Mouse (Mus musculus): ENCODE data around the gene Celsr3. TPM values are rescaled to one million over a fixed set of nuclear protein-coding genes. Genes with fewer than 3 reads are reported as not detected.

The Celsr3 gene
- total RNA-seq, 4 experiments from 2014 or later: 0.05 TPM; not detected in 3

GRCm38 (mm10) chr9:108806831-108807230, 19.3 kb upstream of the Celsr3 start:
- DNase-seq (ENCODE audit: low spot score in 2 of 2): peak; percentile 51 to 72

DNA sequence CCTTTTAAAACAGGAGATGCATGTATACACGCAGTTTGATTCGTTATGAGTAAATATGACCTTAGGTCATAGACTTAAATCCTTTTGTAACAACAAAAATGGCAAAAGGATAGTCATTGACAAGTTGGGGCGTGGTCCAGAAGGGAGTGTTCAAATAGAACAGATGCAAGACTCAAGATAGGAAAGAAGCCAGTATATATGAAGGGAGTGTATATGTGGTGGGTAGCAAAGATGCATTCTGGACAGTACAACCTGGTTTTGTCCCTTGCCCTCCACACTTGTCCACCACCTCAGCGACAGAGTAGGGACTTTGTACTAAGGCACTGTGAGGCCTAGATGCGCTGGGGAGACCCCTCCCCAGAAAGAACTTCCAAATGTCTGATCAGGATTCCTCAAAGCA, 18.4 kb upstream of the Celsr3 start:
- no peak for DNase-seq (ENCODE audit: low spot score in 2 of 2)

GRCm38 (mm10) chr9:108808163-108808665, 17.9 kb upstream of the Celsr3 start, which contains the start of gene Nckipsd:
Nckipsd (plus strand) TSS chr9:108808368.
- peak; percentile 89 to 91 for DNase-seq (ENCODE audit: low spot score in 2 of 2)

DNA sequence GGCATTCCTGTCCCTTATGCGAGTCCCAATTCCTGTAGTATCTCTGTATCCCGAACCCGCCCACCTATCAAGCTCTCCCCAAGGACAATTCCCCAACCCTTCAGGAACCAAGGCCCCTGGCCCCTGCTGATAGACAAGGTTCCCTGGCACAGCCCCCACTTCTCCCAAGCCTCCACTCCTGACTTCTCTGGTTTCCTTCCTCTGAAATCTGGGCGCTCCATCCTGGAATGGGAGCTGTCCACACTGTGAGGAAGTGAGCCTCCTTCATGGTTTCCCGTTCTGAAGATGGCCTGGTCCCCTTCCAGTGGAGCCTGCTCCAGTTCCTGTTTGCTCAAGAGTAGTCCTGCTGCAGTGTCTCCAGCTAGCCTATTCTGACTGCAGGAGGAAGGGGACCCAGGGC, 16.9 kb upstream of the Celsr3 start:
- no peak for DNase-seq (ENCODE audit: low spot score in 2 of 2)

DNA sequence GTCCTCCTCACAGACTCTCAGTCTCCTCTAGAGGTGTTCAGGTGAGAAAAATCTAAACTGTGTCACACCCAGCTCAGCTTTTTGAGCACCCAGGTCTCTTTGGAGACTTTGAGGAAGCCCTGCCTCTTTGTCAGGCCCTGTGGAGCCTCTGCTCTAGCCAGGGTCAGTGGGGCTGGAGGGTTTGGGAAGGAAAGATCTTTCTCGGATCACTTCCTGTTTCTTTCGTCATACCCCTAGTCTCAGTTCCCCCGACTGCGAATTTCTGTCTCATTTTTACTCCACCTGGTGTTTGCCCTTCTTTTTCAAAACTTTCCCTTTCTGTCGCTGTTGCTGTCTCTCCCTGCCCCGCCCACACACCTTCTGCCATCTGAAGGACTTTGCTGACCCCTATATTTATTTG, 16.4 kb upstream of the Celsr3 start:
- no peak for DNase-seq (ENCODE audit: low spot score in 2 of 2)

- DNase-seq (ENCODE audit: low spot score in 2 of 2): no peak
Observed at GRCm38 (mm10) chr9:108810516-108810915, 15.6 kb upstream of the Celsr3 start.

DNA sequence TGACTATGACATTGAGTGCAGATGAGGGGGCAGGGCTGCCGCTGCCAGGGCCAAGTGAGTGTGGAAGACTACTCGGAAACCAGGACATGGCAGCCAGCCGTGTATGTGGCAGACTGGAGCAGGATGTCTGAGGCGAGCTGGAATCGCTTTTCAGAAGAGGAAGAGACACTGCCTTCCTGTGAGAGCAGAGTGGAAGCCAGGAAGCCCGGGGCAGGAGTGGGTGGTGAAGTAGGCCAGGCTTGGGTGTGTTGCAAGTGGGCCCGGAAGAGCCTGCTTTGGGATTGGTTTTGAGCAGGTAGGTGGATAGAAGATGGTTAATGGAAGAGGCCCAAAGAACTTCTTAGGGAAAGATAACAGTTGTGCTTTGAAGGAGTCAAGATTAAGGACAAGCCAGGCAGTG, 10.6 kb upstream of the Celsr3 start:
- no peak for DNase-seq (ENCODE audit: low spot score in 2 of 2)

DNA sequence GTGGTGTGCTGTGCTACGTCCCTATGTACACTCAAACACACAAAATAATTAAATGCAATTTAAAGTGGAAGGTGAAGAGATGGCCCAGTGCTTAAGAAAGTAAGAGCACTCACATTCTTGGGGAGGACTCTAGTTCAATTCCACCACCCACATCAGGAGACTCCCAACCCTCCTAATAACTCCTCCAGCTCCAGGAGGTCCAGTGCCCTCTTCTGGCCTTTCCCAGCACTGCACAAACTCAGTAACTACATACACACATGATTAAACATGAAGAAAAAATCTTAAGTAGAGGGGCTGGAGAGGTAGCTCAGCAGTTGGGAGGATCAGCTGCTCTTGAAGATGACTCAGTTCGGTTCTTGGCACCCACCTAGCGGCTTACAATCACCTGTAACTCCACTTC, 6.6 kb upstream of the Celsr3 start:
- no peak for DNase-seq (ENCODE audit: low spot score in 2 of 2)

- no peak for DNase-seq (ENCODE audit: low spot score in 2 of 2)
Observed at GRCm38 (mm10) chr9:108820077-108820476, 6.0 kb upstream of the Celsr3 start.

DNA sequence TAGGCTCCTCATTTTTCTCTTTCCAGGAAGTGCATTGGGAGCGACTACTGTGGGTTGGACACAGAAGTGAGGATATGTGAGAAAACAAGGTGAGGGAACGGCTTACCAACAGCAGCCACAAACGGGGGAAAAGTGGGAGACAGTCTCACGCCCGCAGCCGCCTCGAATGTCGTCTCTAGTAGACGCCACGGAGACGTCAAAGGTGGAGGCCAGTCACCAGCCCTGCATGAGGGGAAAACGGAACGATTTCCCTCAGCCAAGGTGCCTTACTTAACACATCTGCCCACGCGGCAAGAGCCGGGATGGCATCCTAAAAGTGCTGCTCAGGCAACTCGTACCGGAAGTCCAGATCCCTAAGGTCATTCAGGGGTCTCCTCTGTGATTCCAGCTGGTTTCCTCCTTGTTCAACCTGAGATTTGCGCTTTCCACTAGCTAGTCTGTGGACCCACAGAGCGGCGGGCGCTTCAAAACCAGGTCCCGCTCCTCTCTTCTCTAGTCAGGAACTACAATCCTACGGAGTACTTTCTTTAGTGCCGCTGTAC, 1.9 kb upstream of the Celsr3 start:
- no peak for DNase-seq (ENCODE audit: low spot score in 2 of 2)

GRCm38 (mm10) chr9:108824755-108825413, 1.2 kb upstream of the Celsr3 start:
- no peak for DNase-seq (ENCODE audit: low spot score in 2 of 2)

- DNase-seq (ENCODE audit: low spot score in 2 of 2): peak; percentile 51 to 57
Observed at GRCm38 (mm10) chr9:108826700-108827340, 700 bp downstream of the Celsr3 start.

GRCm38 (mm10) chr9:108827454-108827853, 1.3 kb downstream of the Celsr3 start:
- DNase-seq (ENCODE audit: low spot score in 2 of 2): no peak

- no peak for DNase-seq (ENCODE audit: low spot score in 2 of 2)
Observed at GRCm38 (mm10) chr9:108827906-108828305, 1.8 kb downstream of the Celsr3 start.

GRCm38 (mm10) chr9:108831637-108832036, 5.5 kb downstream of the Celsr3 start:
- DNase-seq (ENCODE audit: low spot score in 2 of 2): no peak

GRCm38 (mm10) chr9:108832390-108833108, 6.4 kb downstream of the Celsr3 start:
- peak; percentile 81 to 85 for DNase-seq (ENCODE audit: low spot score in 2 of 2)

DNA sequence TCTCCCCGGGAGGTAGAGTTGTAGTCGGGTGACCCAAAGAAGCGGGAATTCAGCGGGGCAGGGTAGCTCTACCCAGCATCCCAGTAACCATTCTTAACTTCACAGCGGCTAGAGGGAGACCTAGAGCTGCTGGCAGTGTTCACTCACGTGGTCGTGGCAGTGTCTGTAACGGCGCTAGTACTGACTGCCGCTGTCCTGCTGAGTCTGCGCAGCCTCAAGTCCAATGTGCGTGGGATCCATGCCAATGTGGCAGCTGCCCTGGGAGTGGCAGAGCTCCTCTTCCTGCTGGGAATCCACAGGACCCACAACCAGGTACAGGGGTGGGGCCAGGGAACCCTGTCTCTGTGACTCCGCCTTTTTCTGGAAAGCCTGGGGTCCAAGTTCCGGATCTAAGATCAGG, 16.9 kb downstream of the Celsr3 start:
- DNase-seq (ENCODE audit: low spot score in 2 of 2): peak; percentile 33 to 64

DNA sequence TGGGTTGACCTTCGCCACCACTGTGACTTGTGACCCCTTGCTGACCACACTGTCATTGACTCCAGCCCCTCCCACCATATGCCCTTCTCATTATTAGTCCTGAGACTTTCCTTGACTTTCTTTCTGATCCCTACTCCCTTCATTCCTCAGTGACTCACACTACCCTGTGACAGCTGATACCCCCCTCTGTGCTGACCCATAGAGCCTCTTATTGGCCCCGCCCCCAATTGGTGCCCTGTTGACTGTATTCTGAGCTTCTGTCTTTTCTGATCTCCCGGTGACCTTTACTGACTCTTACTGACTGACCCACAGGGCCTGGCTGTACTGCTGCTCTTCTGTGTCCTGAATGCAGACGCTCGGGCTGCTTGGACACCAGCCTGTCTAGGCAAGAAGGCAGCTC, 19.3 kb downstream of the Celsr3 start:
- no peak for DNase-seq (ENCODE audit: low spot score in 2 of 2)

GRCm38 (mm10) chr9:108847374-108847773, 21.3 kb downstream of the Celsr3 start:
- no peak for DNase-seq (ENCODE audit: low spot score in 2 of 2)

GRCm38 (mm10) chr9:108848419-108848818, 22.3 kb downstream of the Celsr3 start:
- DNase-seq (ENCODE audit: low spot score in 2 of 2): no peak

DNA sequence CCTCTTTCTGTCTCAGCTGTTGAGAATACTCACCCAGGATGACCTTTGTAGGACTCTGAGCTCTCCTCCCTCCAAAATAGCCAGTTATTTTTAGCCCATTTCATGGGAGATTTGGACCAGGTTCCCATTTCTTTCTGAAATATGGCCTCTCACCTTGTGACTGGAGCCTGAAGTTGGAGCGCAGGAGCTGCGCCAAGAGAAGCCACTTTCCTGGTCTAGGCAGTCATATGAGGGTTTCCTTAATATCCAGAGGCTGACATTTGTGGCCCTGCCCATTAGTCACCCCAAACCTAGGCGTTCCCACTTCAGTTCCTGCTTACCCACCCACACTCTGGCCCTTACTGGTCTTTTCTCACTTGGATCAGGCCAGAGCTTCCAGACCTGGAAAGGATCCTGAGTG, 26.9 kb downstream of the Celsr3 start, which contains the start of gene Slc26a6:
TSS of gene Slc26a6 (plus strand) at position 308 of the 400 bp plus-strand sequence.
- peak; percentile 66 to 82 for DNase-seq (ENCODE audit: low spot score in 2 of 2)

Data from gastrocnemius, adult 8-10 months (tissue).